Mouse (Mus musculus): ENCODE results near the gene Zcchc17.

GRCm38 (mm10) chr4:130292271-130292670 lies 67.5 kb downstream of the Zcchc17 start:
- TF ChIP-seq POLR2AphosphoS2 (IDR thresholded peaks at IDR 0.05; ENCODE audit: insufficient read length, low read depth): no peak
- TF ChIP-seq MAX (IDR thresholded peaks at IDR 0.05; ENCODE audit: low read depth): no peak
- no peak for TF ChIP-seq POLR2A (IDR thresholded peaks at IDR 0.05; ENCODE audit: insufficient read length, low read depth)
- TF ChIP-seq TCF12 (IDR thresholded peaks at IDR 0.05; ENCODE audit: insufficient read depth, poor library complexity, severe bottlenecking): no peak
- no peak for TF ChIP-seq MYOD1 (IDR thresholded peaks at IDR 0.05; ENCODE audit: control insufficient read depth in 1 of 3, insufficient read length in 2 of 3, low read depth in 2 of 3)
- TF ChIP-seq MYOG (IDR thresholded peaks at IDR 0.05; ENCODE audit: control insufficient read depth in 1 of 3, insufficient read depth in 1 of 3, insufficient read length in 2 of 3, low read depth in 2 of 3): no peak
- no peak for TF ChIP-seq REST (IDR thresholded peaks at IDR 0.05; ENCODE audit: insufficient read depth, insufficient read length)
- no peak for TF ChIP-seq USF1 (IDR thresholded peaks at IDR 0.05; ENCODE audit: low read depth)
- TF ChIP-seq E2F4 (IDR thresholded peaks at IDR 0.05; ENCODE audit: insufficient read depth): no peak
- no peak for TF ChIP-seq TCF3 (IDR thresholded peaks at IDR 0.05; ENCODE audit: insufficient read length, low read depth)
- no peak for TF ChIP-seq SRF (IDR thresholded peaks at IDR 0.05; ENCODE audit: control insufficient read depth, insufficient read length, low read depth)
- no peak for TF ChIP-seq CEBPB (IDR thresholded peaks at IDR 0.05; ENCODE audit: insufficient read depth, poor library complexity, severe bottlenecking)

Measured in myocyte (in vitro differentiated cells).